Mouse (Mus musculus) ZHBTc4 (cell line): ENCODE measurements at regions not wholly inside any gene's neighbourhood (a gene's known extent, or its start where the extent isn't known, plus 50 kb on each side); places are given as distances from the start of the nearest gene placed in this dataset.
"Not testable (repeated sequence)": the region's sequence is repeated elsewhere in the genome, so short reads cannot be mapped to it uniquely, and the experiment has no call there.

Source experiments
- DNase-seq: peaks from one replicate; pipeline ENCODE4 v3.0.0-alpha.2; 2011; ENCODE audit warnings: low read depth, low spot score

- no peak for DNase-seq
Observed at GRCm38 (mm10) chr13:111309848-111310692, 55.3 kb downstream of the Actbl2 start.

GRCm38 (mm10) chr13:111310693-111311045, 55.9 kb downstream of the Actbl2 start:
- DNase-seq, result no peak

GRCm38 (mm10) chr13:111313506-111313905, 58.7 kb downstream of the Actbl2 start:
- not testable (repeated sequence) for DNase-seq

GRCm38 (mm10) chr13:111317876-111318275, 63.1 kb downstream of the Actbl2 start:
- DNase-seq, result not testable (repeated sequence)

- no peak for DNase-seq
Observed at GRCm38 (mm10) chr13:111323206-111323605, 68.4 kb downstream of the Actbl2 start.

- peak; percentile 55 for DNase-seq
Observed at GRCm38 (mm10) chr13:111326096-111326665, 71.4 kb downstream of the Actbl2 start.

GRCm38 (mm10) chr13:111333035-111333434, 78.2 kb downstream of the Actbl2 start:
- no peak for DNase-seq

- no peak for DNase-seq
Observed at GRCm38 (mm10) chr13:111333851-111334250, 79.0 kb downstream of the Actbl2 start.

- no peak for DNase-seq
Observed at GRCm38 (mm10) chr13:111334258-111335052, 79.6 kb downstream of the Actbl2 start.

- no peak for DNase-seq
Observed at GRCm38 (mm10) chr13:111344981-111345380, 90.2 kb downstream of the Actbl2 start.

- no peak for DNase-seq
Observed at GRCm38 (mm10) chr13:111345486-111346440, 91.0 kb downstream of the Actbl2 start.

GRCm38 (mm10) chr13:111356520-111357456, 102.0 kb downstream of the Actbl2 start:
- no peak for DNase-seq

GRCm38 (mm10) chr13:111361456-111361855, 106.6 kb downstream of the Actbl2 start:
- no peak for DNase-seq

- DNase-seq, result no peak
Observed at GRCm38 (mm10) chr13:111363176-111363739, 108.4 kb downstream of the Actbl2 start.

- DNase-seq, result no peak
Observed at GRCm38 (mm10) chr13:111366871-111367270, 112.1 kb downstream of the Actbl2 start.

- no peak for DNase-seq
Observed at GRCm38 (mm10) chr13:111367620-111368019, 112.8 kb downstream of the Actbl2 start.

- DNase-seq, result no peak
Observed at GRCm38 (mm10) chr13:111369916-111370315, 115.1 kb downstream of the Actbl2 start.

- DNase-seq, result no peak
Observed at GRCm38 (mm10) chr13:111373281-111373680, 116.6 kb downstream of the Gpbp1 start.

GRCm38 (mm10) chr13:111373801-111374200, 116.1 kb downstream of the Gpbp1 start:
- peak; percentile 65 for DNase-seq
